Mouse (Mus musculus): ENCODE data around the gene Ccdc93. TPM values are rescaled to one million over a fixed set of nuclear protein-coding genes. Genes with fewer than 3 reads are reported as not detected.

Ccdc93 gene
- polyA plus RNA-seq (2012; rRNA removed): 1.7 and 2.7 TPM in 2 replicates
- polyA plus RNA-seq (2014; fragmentation: Nextera tagmentation; extraction: Ambion mirVana): 2.4 and 2.8 TPM in 2 replicates

DNA sequence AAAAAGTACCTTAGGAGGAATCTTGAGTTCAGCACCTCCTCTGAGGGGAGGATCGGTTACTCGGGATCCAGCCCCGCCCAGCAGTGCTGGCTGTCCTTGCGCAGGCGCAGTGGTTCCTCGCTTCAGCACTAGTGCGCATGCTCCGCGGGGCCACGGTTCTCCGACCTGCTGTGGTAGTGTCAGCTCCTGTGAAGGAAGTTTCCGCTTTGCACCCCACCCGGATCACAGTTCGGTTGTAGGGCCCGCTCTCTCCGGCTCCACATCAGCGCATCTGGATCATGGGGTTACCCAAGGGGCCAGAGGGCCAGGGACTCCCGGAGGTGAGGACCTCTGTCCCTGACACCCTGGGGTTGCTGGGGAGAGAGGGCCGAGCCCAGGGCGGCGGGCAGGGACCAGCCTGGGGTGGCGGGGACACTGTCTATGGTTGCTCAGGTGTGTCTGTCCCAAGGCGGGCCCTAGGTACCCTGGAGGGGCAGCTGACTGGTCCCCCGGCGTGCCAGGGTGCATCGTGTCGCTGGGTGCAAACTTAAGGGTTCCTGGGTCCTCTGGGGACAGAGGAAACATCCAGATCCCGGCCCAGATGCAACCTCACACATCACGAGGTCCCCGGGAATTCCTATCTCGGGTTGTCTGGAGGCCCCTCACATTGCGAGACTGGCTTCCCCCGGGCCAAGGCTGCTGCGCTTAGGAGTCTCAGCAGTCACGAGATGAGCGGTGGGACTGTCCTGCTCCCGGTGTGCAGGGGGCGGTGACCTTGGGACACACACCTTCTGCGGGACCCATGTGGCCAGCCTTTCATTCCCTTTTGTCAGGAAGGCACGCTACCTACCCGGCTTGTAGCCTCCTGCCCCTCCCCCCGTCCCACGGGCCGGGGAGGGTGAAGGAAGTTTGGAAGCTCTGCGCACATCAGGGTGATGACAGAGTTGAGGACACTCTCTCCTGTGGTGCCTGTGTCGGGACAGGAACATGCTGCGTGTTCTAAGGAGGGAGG, at the start of gene Ccdc93:
TSS of gene Ccdc93 (plus strand) at position 112 of the 991 bp plus-strand sequence.
- H3K4me1 ChIP-seq (replicated peaks; ENCODE audit: control insufficient read depth in 2 of 2, insufficient read depth in 2 of 2, low read length in 1 of 2): peaks cover 0 to 5% of the 10 kb centered on the region in 2 experiments; a peak in 3 of 4 replicates
- H3K27ac ChIP-seq: peak within 1 kb of the TSS; percentile 48
- H3K27me3 ChIP-seq (ENCODE audit: control insufficient read depth, insufficient read depth, low read length): no peaks in the 10 kb centered on the region
- DNase-seq (ENCODE audit: low read depth in 3 of 3, low spot score in 3 of 3) (peak; percentile 80 to 88 (median 85)), ATAC-seq (ENCODE audit: insufficient read depth) (peak; percentile 90)
- TF ChIP-seq EP300 (IDR thresholded peaks at IDR 0.05; ENCODE audit: low read depth) (no peak), CTCF (IDR thresholded peaks at IDR 0.05; ENCODE audit: low read depth) (no peak)
- peak within 1 kb of the TSS; percentile 84 for H3K4me2 ChIP-seq (ENCODE audit: low read depth)
- H3K9me3 ChIP-seq (ENCODE audit: control insufficient read depth, low read length): no peaks in the 10 kb centered on the region
- no peaks in the 10 kb centered on the region for H3K36me3 ChIP-seq (replicated peaks; ENCODE audit: control insufficient read depth, insufficient read depth, low read depth)
- under 1% methylated on average over 47 of the region's 47 CpGs for WGBS (ENCODE audit: insufficient replicate concordance)
- H3K4me3 ChIP-seq (ENCODE audit: insufficient read depth in 1 of 2, low read depth in 2 of 2, low read length in 2 of 2): peak within 1 kb of the TSS; percentile 63 to 74
- H3K9ac ChIP-seq (replicated peaks): peak within 1 kb of the TSS; percentile 71

DNA sequence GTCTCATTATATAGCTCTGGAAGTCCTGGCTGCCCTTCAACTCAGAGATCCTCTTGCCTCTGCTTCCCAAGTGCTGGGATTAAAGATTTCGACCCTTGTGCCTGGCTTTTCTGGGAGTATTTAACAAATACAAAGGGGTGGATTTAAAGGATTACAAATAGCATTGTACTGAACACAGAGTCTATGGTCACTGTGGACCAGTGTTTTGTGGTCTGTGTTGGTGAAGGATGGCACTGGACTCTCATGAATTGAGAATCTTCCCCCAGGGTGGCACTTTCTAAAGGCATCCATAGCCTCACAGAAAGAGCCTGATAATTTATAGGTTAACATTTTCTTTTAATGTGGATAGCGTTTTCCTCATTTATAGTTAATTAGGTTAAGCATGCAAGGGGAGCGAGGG, 49.3 kb upstream of the Ccdc93 start:
- H3K4me3 ChIP-seq (ENCODE audit: insufficient read depth in 1 of 2, low read depth in 2 of 2, low read length in 2 of 2): no peak overlapping the region
- H3K27ac ChIP-seq: no peak overlapping the region
- no peaks in the 10 kb centered on the region for H3K9me3 ChIP-seq (ENCODE audit: control insufficient read depth, low read length)
- DNase-seq (ENCODE audit: low read depth in 3 of 3, low spot score in 3 of 3) (no peak), ATAC-seq (ENCODE audit: insufficient read depth) (no peak)
- no peak overlapping the region for H3K4me2 ChIP-seq (ENCODE audit: low read depth)
- no peaks in the 10 kb centered on the region for H3K4me1 ChIP-seq (replicated peaks; ENCODE audit: control insufficient read depth in 2 of 2, insufficient read depth in 2 of 2, low read length in 1 of 2)
- no peaks in the 10 kb centered on the region for H3K27me3 ChIP-seq (ENCODE audit: control insufficient read depth, insufficient read depth, low read length)
- H3K9ac ChIP-seq (replicated peaks): no peak overlapping the region
- WGBS (ENCODE audit: insufficient replicate concordance): 46% methylated on average over 3 of the region's 3 CpGs
- TF ChIP-seq EP300 (IDR thresholded peaks at IDR 0.05; ENCODE audit: low read depth): no peak
- no peak for TF ChIP-seq CTCF (IDR thresholded peaks at IDR 0.05; ENCODE audit: low read depth)
- no peaks in the 10 kb centered on the region for H3K36me3 ChIP-seq (replicated peaks; ENCODE audit: control insufficient read depth, insufficient read depth, low read depth)

DNA sequence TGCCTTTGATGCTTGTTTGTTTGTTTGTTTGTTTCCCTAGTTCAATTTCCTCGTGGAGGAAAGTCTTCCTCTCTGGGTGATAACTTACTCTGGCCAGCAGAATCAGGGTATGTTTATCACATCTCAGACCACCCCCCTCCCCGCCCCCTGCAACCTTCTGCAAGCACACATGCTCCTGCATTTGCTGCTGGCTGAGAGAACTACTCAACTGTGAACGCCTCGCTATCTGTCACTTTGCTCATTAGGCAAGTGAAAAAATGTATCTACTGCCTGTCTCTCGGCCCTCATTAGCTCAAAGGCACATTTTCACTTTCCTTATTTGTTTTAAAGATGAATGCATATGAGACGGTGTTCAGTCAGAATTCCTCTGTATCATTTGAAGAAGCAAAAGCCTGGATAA, 42.5 kb upstream of the Ccdc93 start:
- no peak overlapping the region for H3K27ac ChIP-seq
- DNase-seq (ENCODE audit: low read depth in 3 of 3, low spot score in 3 of 3) (no peak), ATAC-seq (ENCODE audit: insufficient read depth) (no peak)
- H3K9me3 ChIP-seq (ENCODE audit: control insufficient read depth, low read length): no peaks in the 10 kb centered on the region
- no peaks in the 10 kb centered on the region for H3K36me3 ChIP-seq (replicated peaks; ENCODE audit: control insufficient read depth, insufficient read depth, low read depth)
- H3K4me3 ChIP-seq (ENCODE audit: insufficient read depth in 1 of 2, low read depth in 2 of 2, low read length in 2 of 2): no peak overlapping the region
- TF ChIP-seq CTCF (IDR thresholded peaks at IDR 0.05; ENCODE audit: low read depth): no peak
- TF ChIP-seq EP300 (IDR thresholded peaks at IDR 0.05; ENCODE audit: low read depth): no peak
- no peaks in the 10 kb centered on the region for H3K4me1 ChIP-seq (replicated peaks; ENCODE audit: control insufficient read depth in 2 of 2, insufficient read depth in 2 of 2, low read length in 1 of 2)
- WGBS (ENCODE audit: insufficient replicate concordance): 58% methylated on average over 6 of the region's 6 CpGs
- no peak overlapping the region for H3K4me2 ChIP-seq (ENCODE audit: low read depth)
- no peak overlapping the region for H3K9ac ChIP-seq (replicated peaks)
- no peaks in the 10 kb centered on the region for H3K27me3 ChIP-seq (ENCODE audit: control insufficient read depth, insufficient read depth, low read length)

DNA sequence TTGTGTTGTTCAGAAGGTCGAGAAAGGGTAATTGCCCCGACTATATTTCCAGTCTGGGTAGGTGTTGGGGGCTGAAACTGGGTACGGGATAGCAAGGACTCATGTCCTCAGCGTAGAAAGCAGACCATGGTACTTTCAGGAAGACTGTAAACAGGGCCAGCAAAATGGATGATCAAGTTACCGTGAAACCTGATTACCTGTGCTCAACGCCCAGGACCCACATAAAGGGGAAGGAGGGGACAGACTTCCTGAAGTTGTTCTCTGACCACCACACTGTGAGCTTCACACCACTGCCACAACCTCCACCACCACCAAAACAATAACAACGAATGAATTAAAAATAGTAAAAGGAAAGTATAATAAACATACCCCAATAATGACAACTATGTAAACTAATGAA, 42.1 kb upstream of the Ccdc93 start:
- Histone ChIP-seq H3K27me3 (ENCODE audit: control insufficient read depth, insufficient read depth, low read length) (no peaks in the 10 kb centered on the region), H3K4me2 (ENCODE audit: low read depth) (no peak overlapping the region), H3K4me3 (ENCODE audit: insufficient read depth in 1 of 2, low read depth in 2 of 2, low read length in 2 of 2) (no peak overlapping the region), H3K4me1 (replicated peaks; ENCODE audit: control insufficient read depth in 2 of 2, insufficient read depth in 2 of 2, low read length in 1 of 2) (no peaks in the 10 kb centered on the region), H3K27ac (no peak overlapping the region), H3K9ac (replicated peaks) (no peak overlapping the region), H3K36me3 (replicated peaks; ENCODE audit: control insufficient read depth, insufficient read depth, low read depth) (no peaks in the 10 kb centered on the region), H3K9me3 (ENCODE audit: control insufficient read depth, low read length) (no peaks in the 10 kb centered on the region)
- DNase-seq (ENCODE audit: low read depth in 3 of 3, low spot score in 3 of 3): no peak
- 60% methylated on average over 7 of the region's 7 CpGs for WGBS (ENCODE audit: insufficient replicate concordance)
- no peak for ATAC-seq (ENCODE audit: insufficient read depth)
- TF ChIP-seq EP300 (IDR thresholded peaks at IDR 0.05; ENCODE audit: low read depth) (no peak), CTCF (IDR thresholded peaks at IDR 0.05; ENCODE audit: low read depth) (no peak)

DNA sequence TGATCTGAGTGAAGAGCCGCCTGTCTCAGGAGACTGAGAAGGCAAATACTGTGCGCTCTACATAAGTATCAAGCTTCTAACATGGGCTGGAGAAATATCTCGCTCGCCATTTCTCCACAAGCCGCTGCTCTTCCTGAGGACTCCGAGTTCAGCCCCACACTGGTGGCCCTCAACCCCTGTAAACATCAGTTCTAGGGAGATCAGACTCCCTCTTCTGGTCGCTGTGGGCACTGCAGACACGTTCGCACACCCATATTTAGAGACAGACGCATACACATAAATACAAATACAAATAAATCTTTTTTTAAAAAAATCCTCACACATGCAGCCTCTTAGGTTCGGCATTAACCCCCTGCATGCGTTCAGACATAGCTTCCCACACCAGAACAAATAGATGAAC, 41.3 kb upstream of the Ccdc93 start:
- Histone ChIP-seq H3K27ac (no peak overlapping the region), H3K9me3 (ENCODE audit: control insufficient read depth, low read length) (no peaks in the 10 kb centered on the region), H3K4me3 (ENCODE audit: insufficient read depth in 1 of 2, low read depth in 2 of 2, low read length in 2 of 2) (no peak overlapping the region), H3K4me1 (replicated peaks; ENCODE audit: control insufficient read depth in 2 of 2, insufficient read depth in 2 of 2, low read length in 1 of 2) (no peaks in the 10 kb centered on the region), H3K27me3 (ENCODE audit: control insufficient read depth, insufficient read depth, low read length) (no peaks in the 10 kb centered on the region), H3K9ac (replicated peaks) (no peak overlapping the region), H3K36me3 (replicated peaks; ENCODE audit: control insufficient read depth, insufficient read depth, low read depth) (no peaks in the 10 kb centered on the region), H3K4me2 (ENCODE audit: low read depth) (no peak overlapping the region)
- DNase-seq (ENCODE audit: low read depth in 3 of 3, low spot score in 3 of 3) (no peak), ATAC-seq (ENCODE audit: insufficient read depth) (no peak)
- WGBS (ENCODE audit: insufficient replicate concordance): 70% methylated on average over 12 of the region's 12 CpGs
- TF ChIP-seq CTCF (IDR thresholded peaks at IDR 0.05; ENCODE audit: low read depth) (peak; percentile 39), EP300 (IDR thresholded peaks at IDR 0.05; ENCODE audit: low read depth) (no peak)
